Mouse (Mus musculus): Measurements from ENCODE around the gene Pitx1.

The Pitx1 gene

DNA sequence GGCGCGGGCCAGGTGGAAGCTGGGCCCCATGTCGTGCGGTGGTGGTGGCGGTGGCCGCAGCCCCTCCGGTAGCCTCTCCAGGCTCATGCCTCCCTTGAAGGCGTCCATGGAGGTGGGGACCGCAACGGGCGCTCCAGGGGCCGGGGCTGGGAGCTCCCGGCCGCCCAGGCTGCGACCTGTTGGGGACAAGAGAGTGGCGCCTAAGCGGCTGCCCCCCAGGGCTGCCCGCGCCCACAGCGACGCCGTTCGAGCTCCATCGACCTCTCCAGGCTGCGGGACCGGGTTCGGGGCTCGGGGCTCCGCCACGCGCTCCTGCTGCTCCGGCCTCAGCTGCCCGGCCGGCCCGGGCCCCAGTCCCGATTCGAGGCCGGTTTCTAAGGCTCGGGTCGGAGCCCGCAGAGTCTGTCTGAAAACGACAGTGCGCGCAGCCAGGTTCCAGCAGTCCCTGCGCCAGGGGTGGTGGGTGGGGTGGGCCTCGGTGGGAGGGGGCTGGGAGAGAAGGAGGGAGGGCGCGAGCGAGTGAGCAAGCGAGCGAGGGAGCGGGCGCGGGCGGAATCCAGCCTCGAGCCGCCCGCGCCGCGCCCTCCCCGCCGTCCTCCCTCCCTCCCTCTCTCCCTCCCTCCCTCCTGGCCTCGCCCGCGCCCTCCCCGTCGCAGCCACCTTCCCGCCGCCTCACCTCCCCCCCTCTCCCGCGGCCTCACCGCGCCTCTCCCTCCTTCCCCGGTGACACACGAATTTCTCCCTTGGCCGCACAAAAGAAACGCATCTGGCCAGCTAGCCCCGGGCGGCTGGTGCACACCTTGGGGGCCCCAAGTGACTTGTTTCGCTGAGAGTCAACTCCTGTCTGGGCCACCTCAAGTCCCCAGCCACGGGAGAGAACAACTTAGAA is 4.9 kb downstream of the Pitx1 start:
- no peak for DNase-seq (ENCODE audit: low spot score)

- no peak for DNase-seq (ENCODE audit: low spot score)
Observed at GRCm38 (mm10) chr13:55830081-55830832, 5.7 kb downstream of the Pitx1 start.

GRCm38 (mm10) chr13:55829018-55829655 is 6.9 kb downstream of the Pitx1 start:
- DNase-seq (ENCODE audit: low spot score), result no peak

DNA sequence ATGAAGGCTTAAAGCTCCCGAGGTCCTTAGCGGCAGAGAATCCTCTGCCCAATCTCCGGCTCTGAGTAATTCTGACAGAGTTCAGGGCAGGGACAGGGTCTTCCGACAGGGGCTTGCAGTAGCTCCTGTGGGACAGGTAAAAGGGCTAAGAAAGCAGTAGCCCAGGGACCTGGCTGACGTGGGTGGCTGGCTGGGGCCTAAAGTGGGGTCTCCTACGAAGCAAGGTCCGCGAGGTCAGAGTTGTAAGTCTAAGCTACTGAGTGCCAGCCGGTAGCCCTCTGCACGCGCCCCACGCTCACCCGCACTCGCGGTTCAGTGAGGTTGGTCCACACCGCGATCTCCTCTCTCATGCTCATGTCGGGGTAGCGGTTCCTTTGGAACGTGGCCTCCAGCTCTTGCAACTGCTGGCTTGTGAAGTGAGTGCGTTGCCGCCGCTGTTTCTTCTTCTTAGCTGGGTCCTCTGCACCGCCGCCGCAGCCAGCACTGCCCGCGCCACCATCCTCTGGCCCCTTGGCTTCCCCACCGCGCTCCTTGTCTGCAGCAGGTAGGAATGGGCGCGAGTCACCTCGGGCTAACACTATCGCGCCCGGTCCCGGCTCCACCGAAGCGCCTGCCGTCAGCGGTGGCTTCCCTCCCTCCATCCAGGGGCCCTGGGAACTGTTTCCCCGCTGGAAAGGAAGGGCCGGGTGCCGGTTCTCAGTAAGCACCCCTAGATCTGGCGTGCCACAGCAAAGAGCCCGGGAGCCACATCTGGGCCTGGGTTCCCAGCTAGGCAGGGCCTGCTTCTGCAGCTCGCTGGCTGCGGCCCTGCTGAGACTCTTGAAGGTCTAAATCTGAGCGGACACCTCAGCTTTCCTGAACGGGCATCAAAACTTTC is 7.6 kb downstream of the Pitx1 start:
- DNase-seq (ENCODE audit: low spot score), result no peak

DNA sequence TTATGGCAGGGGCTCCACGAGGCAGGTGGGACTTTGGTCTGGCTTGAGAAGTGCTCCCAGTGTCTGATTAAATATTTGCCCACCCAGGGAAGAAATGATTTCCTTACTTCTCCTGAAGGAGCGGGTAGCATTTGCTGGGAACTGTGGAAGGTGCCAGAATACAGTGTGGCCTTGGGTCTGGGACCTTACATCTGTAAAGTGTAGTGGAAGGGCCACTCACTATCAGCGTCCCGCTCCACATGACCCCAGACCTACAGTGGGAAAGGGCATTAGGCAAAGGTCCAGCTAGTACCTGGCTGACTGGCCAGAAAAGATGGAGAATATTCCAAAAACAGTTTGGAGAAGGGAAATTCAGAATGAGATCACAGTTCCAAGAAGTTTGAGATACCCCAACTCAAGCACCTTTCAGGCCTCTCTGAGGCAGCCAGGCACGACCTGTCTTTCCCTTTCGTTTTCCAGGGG is 8.3 kb downstream of the Pitx1 start:
- DNase-seq (ENCODE audit: low spot score), result no peak

DNA sequence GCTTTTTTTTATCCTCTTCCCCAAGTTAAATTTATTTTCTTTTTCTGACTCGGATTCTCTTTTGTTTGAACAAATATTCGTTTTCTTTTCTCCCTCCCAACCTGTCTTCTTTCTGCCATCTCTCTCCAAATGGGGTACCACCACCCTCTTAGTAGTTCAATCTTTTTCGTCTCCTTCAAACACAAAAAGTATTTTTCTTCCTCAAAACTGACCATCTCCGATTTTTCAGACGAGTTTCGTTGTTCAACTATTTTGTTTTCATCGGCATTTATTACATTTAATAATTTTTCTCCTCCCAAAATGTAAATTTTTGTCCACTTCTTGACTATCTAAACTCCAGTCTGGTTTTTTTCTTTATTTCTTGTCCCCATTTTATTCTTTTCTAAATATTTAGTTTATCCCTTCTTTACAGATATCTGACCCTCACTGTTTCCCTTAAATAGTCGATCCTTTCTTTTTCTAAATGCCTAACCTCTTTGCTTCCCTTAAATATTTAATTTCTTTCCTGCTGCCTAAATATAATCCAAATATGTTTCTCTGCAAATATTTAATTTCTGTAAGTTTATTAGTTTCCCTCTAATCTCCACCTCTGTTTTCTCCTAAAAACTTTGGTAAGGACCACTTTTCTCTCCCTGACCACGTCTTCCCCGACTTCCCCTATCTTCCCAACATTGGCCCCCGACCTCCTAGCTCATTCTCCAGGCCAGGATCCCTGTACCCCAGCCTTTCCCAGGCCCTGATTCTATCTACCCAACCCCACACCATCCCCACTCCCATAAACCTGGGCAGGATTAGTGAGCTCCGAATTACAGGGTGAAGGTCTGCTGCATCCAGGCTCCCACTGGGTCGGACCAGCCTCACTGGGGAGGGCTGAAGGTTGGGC is 9.0 kb downstream of the Pitx1 start:
- no peak for DNase-seq (ENCODE audit: low spot score)

GRCm38 (mm10) chr13:55826008-55826671 is 9.9 kb downstream of the Pitx1 start:
- peak; percentile 54 for DNase-seq (ENCODE audit: low spot score)

- DNase-seq (ENCODE audit: low spot score), result no peak
Observed at GRCm38 (mm10) chr13:55825245-55825681, 10.7 kb downstream of the Pitx1 start.

DNA sequence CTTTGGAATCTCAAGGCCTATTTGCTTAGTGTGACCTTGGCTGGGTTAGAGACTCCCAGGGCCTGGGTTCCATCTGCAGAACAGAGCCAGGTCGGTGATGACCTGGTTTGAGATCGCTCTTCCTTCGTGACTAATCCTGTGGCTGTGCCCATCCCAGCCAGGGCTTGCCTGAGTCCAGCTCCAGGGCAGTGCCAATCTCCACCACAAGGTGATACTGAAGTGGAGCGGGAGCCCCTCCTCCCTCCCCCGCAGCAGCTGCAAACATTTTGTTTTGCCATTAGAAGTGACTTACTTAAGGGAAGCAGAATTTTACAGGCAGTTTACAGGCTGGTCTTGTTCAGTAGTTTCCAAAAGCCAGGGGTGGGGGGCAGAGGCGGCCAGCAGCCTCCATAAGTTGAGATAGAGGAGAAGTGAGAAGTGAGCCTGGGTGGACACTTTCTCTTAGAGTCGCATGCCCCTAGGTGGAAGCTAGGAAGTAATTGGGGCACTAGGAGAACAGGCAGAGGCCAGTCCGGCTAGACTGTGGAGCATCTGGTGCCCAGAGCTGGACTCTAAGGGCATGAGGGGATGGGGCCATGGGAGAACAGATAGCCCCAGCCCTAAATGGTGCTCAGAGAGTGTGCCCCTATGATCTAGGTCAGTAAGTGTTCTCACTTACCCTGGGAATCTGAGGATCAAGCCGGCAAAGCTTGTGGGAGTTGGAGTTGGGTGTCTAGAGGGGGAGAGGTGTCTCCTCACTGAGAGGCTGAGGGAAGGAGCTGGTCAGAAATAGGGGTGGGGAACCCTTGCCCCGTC is 11.6 kb downstream of the Pitx1 start:
- no peak for DNase-seq (ENCODE audit: low spot score)

GRCm38 (mm10) chr13:55822499-55822898 is 13.5 kb downstream of the Pitx1 start:
- DNase-seq (ENCODE audit: low spot score), result no peak

GRCm38 (mm10) chr13:55814834-55815233 is 21.2 kb downstream of the Pitx1 start:
- DNase-seq (ENCODE audit: low spot score), result no peak

DNA sequence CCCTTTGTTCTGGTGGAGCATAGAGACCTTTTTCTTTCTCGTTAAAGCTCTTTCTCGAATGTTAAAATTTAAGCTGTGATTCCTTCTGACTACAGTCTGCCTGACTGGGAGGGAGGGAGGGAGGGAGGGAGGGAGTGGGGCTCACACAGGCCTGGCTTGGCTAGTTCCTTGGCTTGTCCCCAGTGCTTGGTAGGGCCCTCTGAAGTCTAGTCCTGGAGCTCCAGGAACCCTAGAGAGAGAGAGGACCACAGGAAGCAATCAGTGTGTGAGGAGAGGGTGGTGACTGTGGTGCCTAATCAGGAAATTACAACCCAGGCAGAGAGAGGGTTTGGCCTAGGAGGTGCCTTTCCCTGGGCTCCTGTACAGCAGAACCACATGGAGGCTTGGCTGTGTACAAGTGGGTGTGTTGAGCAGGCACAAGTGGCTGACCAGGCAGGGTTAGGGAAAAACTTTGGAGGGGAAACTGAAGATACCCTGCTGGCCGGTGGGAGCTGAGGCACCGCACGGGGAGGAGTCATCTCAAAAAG is 22.4 kb downstream of the Pitx1 start:
- no peak for DNase-seq (ENCODE audit: low spot score)

DNA sequence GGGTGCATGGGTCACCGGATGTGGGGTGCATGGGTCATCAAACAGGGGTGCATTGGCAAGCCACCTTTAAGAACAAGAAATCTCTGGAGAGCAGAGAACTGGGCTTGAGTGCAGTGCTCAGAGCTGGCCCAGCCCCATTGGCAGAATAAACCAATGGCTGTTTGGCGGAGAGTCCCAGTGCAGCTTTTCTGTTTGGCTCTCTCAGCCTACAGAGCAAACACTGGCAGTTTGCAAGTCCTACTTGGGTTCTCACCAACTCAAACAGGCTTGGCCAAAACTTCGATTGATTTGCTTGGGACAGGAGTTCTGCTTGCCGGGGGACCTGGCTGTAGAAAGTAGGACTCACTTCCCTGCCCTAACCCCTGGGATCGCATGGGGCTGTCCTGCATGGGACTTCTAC is 25.0 kb downstream of the Pitx1 start:
- DNase-seq (ENCODE audit: low spot score), result no peak

DNA sequence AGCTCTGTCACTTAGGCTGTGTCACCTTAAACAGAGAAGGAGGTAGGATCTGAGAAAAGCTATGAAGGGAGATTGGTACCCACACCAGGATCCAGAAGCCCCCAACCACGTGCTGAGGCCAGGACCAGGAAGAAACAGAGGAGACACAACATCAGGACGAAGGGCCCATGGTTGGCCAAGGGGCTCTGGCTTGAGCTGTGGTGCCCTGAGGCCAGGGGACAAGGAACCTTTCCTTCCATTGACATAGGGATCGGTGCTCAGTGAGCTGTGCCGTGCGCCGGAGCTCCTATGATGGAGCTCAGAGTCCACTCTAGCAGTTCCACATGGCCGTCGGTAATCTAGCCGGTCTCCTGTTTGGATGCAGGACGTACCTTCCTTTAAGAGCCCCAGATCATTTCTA is 26.3 kb downstream of the Pitx1 start:
- no peak for DNase-seq (ENCODE audit: low spot score)

DNA sequence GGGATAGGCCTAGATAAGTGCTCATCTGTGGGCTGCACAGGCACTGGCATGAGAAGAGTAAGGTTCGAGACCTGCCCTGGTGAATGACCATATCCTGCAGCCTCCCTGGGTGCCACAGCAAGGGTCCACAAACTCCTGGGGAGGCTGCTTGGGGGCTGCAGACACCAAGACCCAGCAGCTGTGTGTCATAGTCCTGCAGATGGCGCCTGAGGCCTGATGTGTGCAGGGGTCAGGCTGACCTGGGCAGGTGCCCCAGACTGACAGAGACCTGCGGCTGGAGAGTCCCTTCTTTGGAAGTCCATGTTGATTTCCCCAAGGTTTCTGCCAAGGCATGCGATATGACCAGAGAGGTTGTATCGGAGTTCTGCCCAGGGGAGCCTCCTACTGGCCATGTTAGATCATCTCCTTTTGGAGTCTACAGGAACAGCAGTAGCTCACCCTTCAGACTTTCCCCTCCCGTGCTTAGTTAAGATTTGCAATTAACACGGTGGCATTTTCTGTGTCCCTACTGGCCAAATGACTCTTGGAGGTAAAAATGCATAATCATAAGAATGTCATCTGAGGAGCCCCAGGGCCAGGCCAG is 26.9 kb downstream of the Pitx1 start:
- no peak for DNase-seq (ENCODE audit: low spot score)

- no peak for DNase-seq (ENCODE audit: low spot score)
Observed at GRCm38 (mm10) chr13:55803973-55804372, 32.0 kb downstream of the Pitx1 start.

- DNase-seq (ENCODE audit: low spot score), result no peak
Observed at GRCm38 (mm10) chr13:55801246-55801645, 34.7 kb downstream of the Pitx1 start.

- no peak for DNase-seq (ENCODE audit: low spot score)
Observed at GRCm38 (mm10) chr13:55786120-55786519, 49.9 kb downstream of the Pitx1 start.

- no peak for DNase-seq (ENCODE audit: low spot score)
Observed at GRCm38 (mm10) chr13:55784268-55784667, 51.7 kb downstream of the Pitx1 start, which contains the start of gene Catsper3. Gene Catsper3 (plus strand): TSS chr13:55784568.

Measured in testis, postnatal 10 days (tissue).